Mouse (Mus musculus) layer of hippocampus, postnatal 10 days (tissue): ENCODE data around the gene Plekho1. TPM values are rescaled to one million over a fixed set of nuclear protein-coding genes. Genes with fewer than 3 reads are reported as not detected.
"Not testable (repeated sequence)": the region's sequence is repeated elsewhere in the genome, so short reads cannot be mapped to it uniquely, and the experiment has no call there.

Experiments used
- DNase-seq, 2 experiments: peaks; one replicate each; pipeline ENCODE4 v3.0.0; 2021; ENCODE audit warnings: low spot score in 2 of 2
- total RNA-seq, 2 experiments: library from RNA; stranded (reverse); gene quantifications; 2 replicates each; pipeline ENCODE4 v1.2.3; 2021

Gene Plekho1
- total RNA-seq, 2 experiments from 2014 or later = 50.2 to 56.5 TPM

GRCm38 (mm10) chr3:95985209-95986000 is 10.4 kb downstream of the Plekho1 start:
- peak; percentile 54 to 62 for DNase-seq

DNA sequence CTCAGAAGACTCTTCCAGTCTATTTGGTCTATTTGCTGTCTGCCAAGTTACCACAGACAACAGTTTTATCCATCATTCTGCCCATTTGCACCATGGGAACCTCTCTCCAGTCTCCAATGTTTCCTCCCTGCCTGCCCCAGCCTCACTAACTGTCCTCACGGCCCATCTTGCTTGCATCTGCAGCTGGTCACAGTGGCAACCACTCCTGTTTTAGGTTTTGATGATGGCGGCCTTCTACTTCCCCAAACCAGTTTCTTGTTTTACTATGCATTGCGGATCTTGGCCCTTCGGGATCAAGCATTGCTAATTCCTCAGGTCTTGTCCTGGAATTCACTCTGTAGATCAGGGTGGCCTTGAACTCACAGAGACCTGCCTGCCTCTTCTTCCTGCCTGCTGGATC is 13.7 kb downstream of the Plekho1 start:
- DNase-seq = no peak

GRCm38 (mm10) chr3:95980276-95980970 is 15.4 kb downstream of the Plekho1 start:
- no peak for DNase-seq

GRCm38 (mm10) chr3:95978265-95978664 is 17.5 kb downstream of the Plekho1 start:
- no peak for DNase-seq

GRCm38 (mm10) chr3:95977587-95977986 is 18.2 kb downstream of the Plekho1 start:
- DNase-seq = not testable (repeated sequence)

DNA sequence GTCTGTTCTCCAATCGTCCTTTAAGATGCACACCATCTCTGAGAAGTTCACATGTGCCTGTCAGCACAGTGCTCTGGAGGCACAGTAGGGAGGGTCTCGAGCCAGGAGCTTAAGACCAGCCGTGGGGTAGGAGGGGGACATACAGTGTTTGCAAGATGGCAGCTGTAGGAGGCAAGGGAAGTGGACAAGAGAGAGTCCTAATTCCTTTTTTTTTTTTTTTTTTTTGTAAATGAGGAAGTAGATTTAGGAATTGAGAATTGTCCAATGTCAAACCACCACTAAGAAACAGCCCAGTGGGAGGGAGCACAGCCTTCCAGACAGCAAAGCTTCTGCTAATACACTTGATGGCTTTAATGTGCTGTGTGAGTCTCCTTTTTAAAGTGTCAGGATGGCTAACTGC is 18.7 kb downstream of the Plekho1 start:
- no peak for DNase-seq

DNA sequence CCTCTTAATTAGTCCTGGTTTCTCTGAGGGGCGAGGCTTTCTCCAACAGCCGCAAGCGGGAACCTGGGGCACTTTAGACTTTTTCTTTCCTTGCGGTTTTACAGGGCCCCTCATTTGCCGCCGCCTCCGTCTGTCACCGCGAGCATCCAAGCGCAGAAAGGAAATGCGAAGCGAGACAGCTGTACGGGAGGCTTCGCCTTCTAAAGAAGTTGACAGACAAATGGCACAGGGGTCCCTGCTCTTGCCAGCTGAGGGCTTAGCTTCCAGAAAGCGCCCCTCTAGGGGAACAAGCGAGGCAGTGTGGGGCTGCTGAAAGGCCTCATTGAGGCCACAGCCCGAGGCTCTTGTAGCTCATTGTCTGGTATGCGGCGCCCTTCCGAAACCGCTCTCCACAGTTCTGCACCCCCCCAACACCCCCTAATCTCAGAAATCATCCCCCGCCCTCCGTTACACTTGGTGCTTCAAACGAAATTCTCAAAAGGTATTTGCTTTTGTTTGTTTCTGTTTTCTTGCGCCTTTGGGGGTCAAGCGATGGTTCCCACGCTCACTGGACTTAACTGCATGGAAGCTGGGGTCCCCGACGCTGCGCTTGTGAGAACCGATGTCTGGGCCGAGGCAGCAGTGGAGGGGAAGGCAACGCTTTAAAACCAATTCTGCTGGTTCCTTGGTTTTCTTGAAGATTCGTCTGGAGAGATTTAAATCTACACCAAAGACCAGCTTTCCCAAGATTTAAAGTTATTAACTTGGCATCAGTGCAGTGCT is 22.7 kb downstream of the Plekho1 start:
- peak; percentile 48 to 64 for DNase-seq

DNA sequence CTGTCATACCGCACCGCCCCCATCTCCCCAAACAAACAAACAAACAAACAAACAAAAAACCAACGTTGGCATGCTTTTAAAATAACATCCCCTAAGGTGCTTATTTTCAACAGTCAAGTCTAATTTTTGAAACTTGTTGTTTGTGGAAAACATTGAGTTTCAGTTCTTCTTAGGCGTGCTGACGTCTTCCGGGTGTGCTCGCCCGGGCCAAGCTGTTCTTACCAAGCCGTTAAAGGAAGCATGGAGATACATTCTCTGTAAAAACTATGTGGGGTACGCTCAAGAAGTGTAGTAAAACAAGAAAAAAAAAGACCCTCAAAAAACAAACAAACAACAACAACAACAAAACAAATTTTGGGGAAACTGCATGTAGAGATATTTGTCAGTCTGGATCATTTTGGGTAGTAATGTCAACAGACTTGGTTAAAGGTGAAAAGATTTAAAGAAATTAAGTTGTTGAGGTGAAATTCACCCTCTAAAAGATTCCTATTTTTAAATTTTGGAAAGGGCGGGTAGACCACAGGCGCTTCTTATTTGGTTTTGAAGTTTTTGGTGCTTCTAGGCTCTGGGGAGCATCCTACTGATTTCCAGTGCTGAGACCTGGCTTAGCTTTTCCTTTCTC is 23.4 kb downstream of the Plekho1 start:
- no peak for DNase-seq

DNA sequence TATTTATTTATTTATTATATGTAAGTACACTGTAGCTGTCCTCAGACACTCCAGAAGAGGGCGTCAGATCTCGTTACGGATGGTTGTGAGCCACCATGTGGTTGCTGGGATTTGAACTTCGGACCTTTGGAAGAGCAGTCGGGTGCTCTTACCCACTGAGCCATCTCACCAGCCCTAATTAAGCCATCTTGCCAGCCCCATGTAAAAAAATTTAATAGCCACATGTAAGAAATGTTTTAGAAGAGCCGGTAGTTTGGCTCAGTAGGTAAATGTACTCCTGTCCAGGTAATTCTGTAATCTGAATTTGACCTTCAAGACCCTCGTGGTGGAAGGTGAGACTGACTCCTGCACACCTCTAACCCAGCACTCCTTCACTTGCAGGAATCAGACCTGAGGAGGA is 25.1 kb downstream of the Plekho1 start:
- DNase-seq = not testable (repeated sequence)

GRCm38 (mm10) chr3:95969277-95969676 is 26.5 kb downstream of the Plekho1 start:
- DNase-seq = no peak

DNA sequence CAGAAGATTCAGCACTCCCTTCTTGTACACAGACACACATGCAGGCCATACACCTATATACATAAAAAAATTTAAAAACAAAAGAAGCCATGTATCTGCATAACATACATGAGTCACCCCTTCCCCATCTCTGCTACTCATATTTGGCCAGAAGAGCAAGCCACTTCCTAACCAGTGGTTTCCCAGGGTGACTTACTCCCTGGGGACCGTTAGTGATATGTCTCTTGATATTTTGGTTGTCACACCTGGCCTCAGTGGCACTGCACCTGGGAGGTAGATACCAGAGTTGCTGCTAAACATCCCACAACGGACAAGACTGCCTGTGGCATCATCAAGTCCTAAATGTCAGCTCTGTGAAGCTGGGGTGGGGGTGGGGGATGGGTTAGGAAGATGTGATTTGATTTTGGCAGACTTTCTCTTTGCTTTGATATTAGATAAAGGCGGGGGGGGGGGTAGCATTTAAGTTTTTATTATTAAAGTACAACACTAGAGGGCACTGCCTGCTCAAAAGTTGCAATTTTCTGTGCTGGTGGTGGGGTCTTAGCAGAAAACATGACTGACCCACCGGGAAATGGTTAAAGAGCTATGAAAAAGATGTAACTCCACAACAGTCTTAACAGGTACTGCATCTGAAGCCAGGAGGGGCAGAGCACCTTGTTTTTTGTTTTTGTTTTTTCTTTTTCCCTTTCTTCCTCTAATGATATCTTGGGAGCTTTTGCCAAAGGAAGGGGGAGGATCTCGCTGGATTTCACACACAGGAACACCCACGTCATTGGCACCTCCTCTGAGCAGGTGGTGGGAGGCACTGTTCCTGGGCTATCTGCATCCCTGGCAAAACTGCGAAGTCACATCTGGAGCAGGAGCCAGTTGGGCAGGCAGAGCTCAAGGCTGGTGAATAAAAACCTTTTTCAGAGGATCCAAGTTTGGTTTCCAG is 30.0 kb downstream of the Plekho1 start:
- peak; percentile 42 to 57 for DNase-seq

GRCm38 (mm10) chr3:95963681-95964080 is 32.1 kb downstream of the Plekho1 start:
- DNase-seq = no peak

DNA sequence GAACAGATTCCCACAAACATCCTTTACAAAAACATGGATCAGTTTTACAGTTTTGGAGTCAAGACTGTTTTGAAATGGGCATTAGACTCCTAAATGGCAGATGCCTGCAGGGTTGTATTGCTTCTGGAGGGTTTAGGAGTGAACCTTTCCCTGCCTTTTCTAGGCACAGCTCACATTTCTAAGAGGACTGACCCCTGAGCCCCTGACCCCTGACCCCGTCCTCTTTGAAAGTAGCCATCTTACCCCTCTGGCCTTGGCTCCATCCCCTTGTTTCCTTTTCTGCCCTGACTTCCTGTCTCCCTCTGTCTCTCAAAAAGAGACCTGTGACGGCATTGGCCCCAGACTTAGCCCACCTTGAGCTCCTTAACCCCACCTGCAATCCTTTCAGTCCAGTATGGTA is 32.6 kb downstream of the Plekho1 start:
- DNase-seq = no peak

- DNase-seq = not testable (repeated sequence)
These were observed 33.6 kb downstream of the Plekho1 start for GRCm38 (mm10) chr3:95962182-95962581.

DNA sequence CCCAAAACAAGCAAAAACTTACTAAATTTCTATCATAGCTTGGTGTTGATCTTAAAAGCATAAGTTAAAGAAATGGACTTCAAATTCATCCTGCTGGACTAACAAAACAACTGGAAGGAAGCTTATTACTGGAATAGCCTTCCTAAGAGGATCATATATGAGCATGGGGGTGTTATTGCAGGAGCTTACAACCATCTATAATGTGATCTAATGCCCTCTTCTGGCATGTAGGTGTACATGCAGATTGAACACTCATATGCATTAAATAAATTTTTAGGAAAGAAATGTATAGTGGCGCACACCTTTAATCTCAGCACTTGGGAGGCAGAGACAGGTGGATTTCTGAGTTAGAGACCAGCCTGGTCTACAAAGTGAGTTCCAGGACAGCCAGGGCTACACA is 36.0 kb downstream of the Plekho1 start:
- no peak for DNase-seq

GRCm38 (mm10) chr3:95959082-95959481 is 36.7 kb downstream of the Plekho1 start:
- DNase-seq = no peak

- peak in 1 of 2 experiments; percentile 32 for DNase-seq
These were observed 38.2 kb downstream of the Plekho1 start for GRCm38 (mm10) chr3:95957359-95958148.

- no peak for DNase-seq
These were observed 40.5 kb downstream of the Plekho1 start for GRCm38 (mm10) chr3:95955318-95955717.

DNA sequence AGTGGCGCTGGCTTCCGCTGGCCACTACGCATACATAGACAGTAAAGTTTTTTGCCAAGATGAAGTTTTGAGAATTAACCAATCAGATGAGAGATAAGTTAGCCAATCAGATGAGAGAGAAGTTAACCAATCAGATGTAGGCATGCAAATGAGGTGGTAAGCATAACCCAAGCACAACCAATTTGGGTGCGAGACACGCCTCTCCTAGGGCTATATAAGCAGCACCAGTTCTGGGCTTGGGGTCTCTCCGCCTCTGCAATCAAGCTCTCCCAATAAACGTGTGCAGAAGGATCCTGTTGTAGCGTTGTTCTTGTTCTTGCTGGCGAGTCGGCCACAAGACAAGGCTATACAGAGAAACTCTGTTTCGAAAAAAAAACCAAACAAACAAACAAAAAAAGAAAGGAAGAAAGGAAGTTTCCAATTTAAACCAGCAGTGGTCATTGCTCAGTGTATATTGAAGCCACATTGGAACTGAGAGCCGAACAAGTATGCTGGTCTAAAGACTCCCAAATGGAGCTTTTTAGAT is 41.1 kb downstream of the Plekho1 start:
- not testable (repeated sequence) for DNase-seq
